Mouse (Mus musculus): Measurements from ENCODE around the gene Asic2. TPM values are rescaled to one million over a fixed set of nuclear protein-coding genes. Genes with fewer than 3 reads are reported as not detected.

Gene Asic2
- total RNA-seq, 2 experiments from 2014 or later: not detected

GRCm38 (mm10) chr11:81064006-81064405 is 904.3 kb downstream of the Asic2 start:
- no peak for ATAC-seq (ENCODE audit: poor library complexity, severe bottlenecking)

- no peak for ATAC-seq (ENCODE audit: poor library complexity, severe bottlenecking)
Measured at GRCm38 (mm10) chr11:81060077-81060476, 908.2 kb downstream of the Asic2 start.

GRCm38 (mm10) chr11:81059546-81059945 is 908.7 kb downstream of the Asic2 start:
- ATAC-seq (ENCODE audit: poor library complexity, severe bottlenecking): no peak

- no peak for ATAC-seq (ENCODE audit: poor library complexity, severe bottlenecking)
Measured at GRCm38 (mm10) chr11:81057506-81057905, 910.8 kb downstream of the Asic2 start.

- no peak for ATAC-seq (ENCODE audit: poor library complexity, severe bottlenecking)
Measured at GRCm38 (mm10) chr11:81056776-81057175, 911.5 kb downstream of the Asic2 start.

GRCm38 (mm10) chr11:81055446-81056145 is 912.7 kb downstream of the Asic2 start:
- ATAC-seq (ENCODE audit: poor library complexity, severe bottlenecking): no peak

- no peak for ATAC-seq (ENCODE audit: poor library complexity, severe bottlenecking)
Measured at GRCm38 (mm10) chr11:81053826-81054225, 914.4 kb downstream of the Asic2 start.

- ATAC-seq (ENCODE audit: poor library complexity, severe bottlenecking): no peak
Measured at GRCm38 (mm10) chr11:81041671-81042070, 926.6 kb downstream of the Asic2 start.

GRCm38 (mm10) chr11:81039976-81040375 is 928.3 kb downstream of the Asic2 start:
- no peak for ATAC-seq (ENCODE audit: poor library complexity, severe bottlenecking)

GRCm38 (mm10) chr11:81032151-81032550 is 936.1 kb downstream of the Asic2 start:
- ATAC-seq (ENCODE audit: poor library complexity, severe bottlenecking): no peak

- ATAC-seq (ENCODE audit: poor library complexity, severe bottlenecking): no peak
Measured at GRCm38 (mm10) chr11:81014776-81015175, 953.5 kb downstream of the Asic2 start.

GRCm38 (mm10) chr11:81013501-81013900 is 954.8 kb downstream of the Asic2 start:
- ATAC-seq (ENCODE audit: poor library complexity, severe bottlenecking): no peak

GRCm38 (mm10) chr11:81010766-81011165 is 957.5 kb downstream of the Asic2 start:
- no peak for ATAC-seq (ENCODE audit: poor library complexity, severe bottlenecking)

- ATAC-seq (ENCODE audit: poor library complexity, severe bottlenecking): no peak
Measured at GRCm38 (mm10) chr11:81009366-81009765, 958.9 kb downstream of the Asic2 start.

GRCm38 (mm10) chr11:81005831-81006230 is 962.4 kb downstream of the Asic2 start:
- no peak for ATAC-seq (ENCODE audit: poor library complexity, severe bottlenecking)

GRCm38 (mm10) chr11:81002769-81003430 is 965.4 kb downstream of the Asic2 start:
- ATAC-seq (ENCODE audit: poor library complexity, severe bottlenecking): no peak

GRCm38 (mm10) chr11:80995621-80996020 is 972.6 kb downstream of the Asic2 start:
- ATAC-seq (ENCODE audit: poor library complexity, severe bottlenecking): no peak

GRCm38 (mm10) chr11:80983530-80983929 is 984.7 kb downstream of the Asic2 start:
- ATAC-seq (ENCODE audit: poor library complexity, severe bottlenecking): no peak

- ATAC-seq (ENCODE audit: poor library complexity, severe bottlenecking): no peak
Measured at GRCm38 (mm10) chr11:80976239-80976855, 991.9 kb downstream of the Asic2 start.

- no peak for ATAC-seq (ENCODE audit: poor library complexity, severe bottlenecking)
Measured at GRCm38 (mm10) chr11:80974616-80975015, 993.6 kb downstream of the Asic2 start.

- no peak for ATAC-seq (ENCODE audit: poor library complexity, severe bottlenecking)
Measured at GRCm38 (mm10) chr11:80973976-80974375, 994.3 kb downstream of the Asic2 start.

- no peak for ATAC-seq (ENCODE audit: poor library complexity, severe bottlenecking)
Measured at GRCm38 (mm10) chr11:80973273-80973672, 995.0 kb downstream of the Asic2 start.
